Mouse (Mus musculus) ES-Bruce4 (cell line): ENCODE results near the gene Gp1bb. TPM values are rescaled to one million over a fixed set of nuclear protein-coding genes. Genes with fewer than 3 reads are reported as not detected.

Experiments used
- H3K27ac ChIP-seq: 2 replicates; pipeline ENCODE4 v1.5.1; 2012; ENCODE audit warnings: low read length, inconsistent platforms; ENCODE audit not compliant: insufficient read depth
- H3K27me3 ChIP-seq: 2 replicates; pipeline ENCODE4 v1.6.1; 2012; ENCODE audit warnings: mild to moderate bottlenecking, low read length, inconsistent platforms; ENCODE audit not compliant: control insufficient read depth, poor library complexity, insufficient read depth, severe bottlenecking
- H3K36me3 ChIP-seq: 2 replicates; pipeline ENCODE4 v1.6.1; 2012; ENCODE audit warnings: inconsistent platforms, mild to moderate bottlenecking, low read length, moderate library complexity; ENCODE audit not compliant: control insufficient read depth, poor library complexity, insufficient read depth, severe bottlenecking
- H3K4me1 ChIP-seq: one replicate; pipeline ENCODE4 v1.8.1; 2011; ENCODE audit warnings: low read length; ENCODE audit not compliant: control insufficient read depth, insufficient read depth
- H3K4me3 ChIP-seq: 2 replicates; pipeline ENCODE4 v1.5.1; 2011; ENCODE audit warnings: low read depth, mild to moderate bottlenecking, low read length
- H3K9ac ChIP-seq: 2 replicates; pipeline ENCODE4 v1.6.1; 2012; ENCODE audit warnings: low read depth, mild to moderate bottlenecking, inconsistent platforms; ENCODE audit not compliant: poor library complexity, severe bottlenecking
- H3K9me3 ChIP-seq: replicated peaks from 2 replicates; pipeline ENCODE4 v1.6.1; 2012; ENCODE audit warnings: mild to moderate bottlenecking, low read length, inconsistent platforms; ENCODE audit not compliant: control insufficient read depth, poor library complexity, insufficient read depth, severe bottlenecking
- CTCF ChIP-seq: IDR thresholded peaks from one replicate; pipeline ENCODE4 v1.8.1; 2011; ENCODE audit warnings: low read depth, low read length
- EP300 ChIP-seq: IDR thresholded peaks from 2 replicates; pipeline ENCODE4 v1.6.1; 2011; ENCODE audit warnings: low read depth, low read length; ENCODE audit not compliant: insufficient read depth
- POLR2A ChIP-seq: IDR thresholded peaks from one replicate; pipeline ENCODE4 v1.8.1; 2011; ENCODE audit warnings: low read length; ENCODE audit not compliant: insufficient read depth
- polyA plus RNA-seq: library from polyadenylated mRNA; stranded (reverse); fragments of >200 nt; gene quantifications from 2 replicates; pipeline ENCODE4 v1.2.4, GENCODE M21; 2011; ENCODE audit warnings: low read depth; ENCODE audit not compliant: missing spikeins, insufficient read depth, insufficient read length

Gene Gp1bb
- polyA plus RNA-seq, 1 experiment, result not detected

GRCm38 (mm10) chr16:18586076-18586905 is 35.9 kb downstream of the Gp1bb start:
- Histone ChIP-seq H3K9me3 (no peaks in the 10 kb centered on the region), H3K27ac (no peak overlapping the region), H3K4me3 (peak overlapping the region; percentile 47), H3K36me3 (no peaks in the 10 kb centered on the region), H3K27me3 (peaks cover 63% of the 10 kb centered on the region), H3K9ac (peak overlapping the region; percentile 55), H3K4me1 (no peaks in the 10 kb centered on the region)
- no peak for TF ChIP-seq CTCF
- TF ChIP-seq EP300, result no peak
- no peak for TF ChIP-seq POLR2A

DNA sequence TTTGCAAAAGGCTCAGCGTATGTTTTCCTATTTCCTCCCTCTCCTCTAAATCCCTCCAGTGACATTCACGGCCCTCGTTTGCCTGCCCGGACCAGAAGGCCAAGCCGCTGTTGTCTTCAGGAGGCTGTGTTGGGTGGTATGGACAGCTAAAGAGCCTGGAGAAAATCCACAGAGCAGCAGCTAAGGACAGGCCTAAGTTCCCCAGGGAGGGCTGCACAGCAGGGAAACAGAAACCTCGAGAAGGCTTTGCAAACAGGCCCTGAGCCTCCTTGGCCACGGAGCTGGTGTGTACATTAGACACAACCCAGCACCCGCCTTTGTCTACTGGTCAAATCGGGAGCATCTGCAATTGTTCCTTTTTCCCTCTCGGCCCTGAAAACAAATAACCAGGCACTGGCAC is 36.5 kb downstream of the Gp1bb start:
- TF ChIP-seq CTCF, result no peak
- no peak for TF ChIP-seq POLR2A
- TF ChIP-seq EP300, result no peak
- Histone ChIP-seq H3K4me1 (no peaks in the 10 kb centered on the region), H3K9ac (no peak overlapping the region), H3K27me3 (peaks cover 67% of the 10 kb centered on the region), H3K36me3 (no peaks in the 10 kb centered on the region), H3K27ac (no peak overlapping the region), H3K4me3 (no peak overlapping the region), H3K9me3 (no peaks in the 10 kb centered on the region)

DNA sequence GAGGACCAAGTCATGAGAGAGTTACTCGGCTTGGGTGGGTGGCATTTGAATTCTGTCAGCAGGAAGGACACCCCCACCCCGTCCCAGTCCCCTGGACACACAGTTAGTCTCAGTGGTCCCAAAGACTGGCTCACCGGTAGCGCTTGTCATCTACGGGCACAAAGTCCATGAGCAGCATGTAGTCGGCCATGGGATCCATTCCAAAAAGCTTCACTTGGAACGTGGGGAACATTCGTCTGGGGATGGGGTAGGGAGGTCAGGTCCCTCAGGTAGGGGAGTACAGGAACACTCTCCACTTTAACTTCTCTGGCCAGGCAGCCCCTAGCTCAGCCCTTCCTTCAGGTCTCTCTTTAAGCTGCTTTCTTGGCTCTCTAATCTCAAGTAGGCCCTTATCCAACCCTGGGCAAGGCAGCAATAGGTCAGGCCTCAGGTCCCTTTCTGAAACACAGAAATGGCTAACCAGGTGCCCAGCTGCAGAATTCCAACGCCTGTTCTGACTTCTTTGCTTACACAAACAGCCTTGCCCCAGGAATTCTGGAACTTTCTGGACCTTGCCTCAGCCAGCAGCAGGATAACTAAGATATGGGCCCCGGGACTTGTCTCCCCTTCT is 37.2 kb downstream of the Gp1bb start:
- H3K27me3 ChIP-seq, result peaks cover 67% of the 10 kb centered on the region
- H3K36me3 ChIP-seq, result no peaks in the 10 kb centered on the region
- H3K4me1 ChIP-seq, result no peaks in the 10 kb centered on the region
- TF ChIP-seq CTCF (no peak), POLR2A (no peak), EP300 (no peak)
- H3K4me3 ChIP-seq, result no peak overlapping the region
- H3K27ac ChIP-seq, result no peak overlapping the region
- no peak overlapping the region for H3K9ac ChIP-seq
- H3K9me3 ChIP-seq, result no peaks in the 10 kb centered on the region

DNA sequence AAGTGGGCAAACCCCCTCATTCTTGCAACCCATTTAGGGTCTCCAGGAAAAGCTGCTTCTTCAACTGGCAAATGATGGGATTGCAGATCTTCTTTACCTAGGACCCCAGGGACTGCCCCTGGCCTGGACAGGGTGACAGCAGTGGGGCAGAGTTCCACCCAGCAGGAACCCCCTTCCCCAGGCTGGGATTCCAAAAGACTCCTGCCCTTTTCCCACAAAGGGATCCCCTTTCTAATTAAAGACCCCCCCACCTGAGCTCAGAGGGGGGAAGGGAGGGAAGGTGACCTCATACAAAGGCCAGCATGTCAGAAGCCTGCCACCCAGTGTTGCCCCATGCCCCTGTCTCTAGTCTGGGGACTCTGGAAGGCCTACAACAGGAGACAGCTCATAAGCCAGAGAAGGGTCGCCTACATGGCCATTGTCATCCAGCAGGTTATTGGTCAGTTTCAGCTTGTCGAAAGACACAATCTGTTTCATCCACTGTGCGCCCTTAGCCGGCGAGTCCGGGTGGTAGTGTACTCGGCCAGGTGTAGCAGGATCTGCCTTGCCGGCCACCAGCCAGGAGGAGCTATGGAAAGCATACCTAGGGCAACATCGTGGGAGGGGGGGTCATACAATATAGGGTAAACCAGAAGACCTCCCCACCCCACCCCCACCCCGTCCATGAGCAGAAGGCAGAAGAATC is 38.4 kb downstream of the Gp1bb start:
- Histone ChIP-seq H3K36me3 (no peaks in the 10 kb centered on the region), H3K4me3 (no peak overlapping the region), H3K9me3 (no peaks in the 10 kb centered on the region), H3K9ac (no peak overlapping the region), H3K27me3 (peaks cover 67% of the 10 kb centered on the region), H3K27ac (no peak overlapping the region), H3K4me1 (no peaks in the 10 kb centered on the region)
- TF ChIP-seq EP300 (no peak), POLR2A (no peak), CTCF (no peak)

DNA sequence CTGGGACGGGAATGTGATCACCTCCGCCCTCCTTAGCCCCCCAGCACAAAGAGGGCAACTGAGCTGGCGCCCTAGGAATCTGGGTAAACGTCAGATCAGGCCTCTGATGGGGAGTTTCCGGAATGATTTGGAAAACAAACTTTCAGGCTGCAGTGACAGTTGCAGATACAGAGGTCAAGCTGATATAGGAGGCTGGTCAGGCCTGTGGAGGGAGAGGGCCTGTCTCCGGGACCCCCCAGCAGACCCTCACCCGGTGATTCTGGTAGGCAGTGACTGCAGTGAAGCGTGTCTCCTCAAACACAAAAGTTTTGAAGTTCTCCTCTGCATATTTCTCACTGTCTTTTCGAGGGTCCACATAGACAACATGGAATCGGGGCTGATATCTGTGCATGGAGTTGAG is 39.0 kb downstream of the Gp1bb start:
- Histone ChIP-seq H3K27ac (no peak overlapping the region), H3K36me3 (no peaks in the 10 kb centered on the region), H3K27me3 (peaks cover 61% of the 10 kb centered on the region), H3K4me1 (no peaks in the 10 kb centered on the region), H3K4me3 (peak overlapping the region; percentile 52), H3K9ac (no peak overlapping the region), H3K9me3 (no peaks in the 10 kb centered on the region)
- no peak for TF ChIP-seq POLR2A
- no peak for TF ChIP-seq CTCF
- TF ChIP-seq EP300, result no peak

DNA sequence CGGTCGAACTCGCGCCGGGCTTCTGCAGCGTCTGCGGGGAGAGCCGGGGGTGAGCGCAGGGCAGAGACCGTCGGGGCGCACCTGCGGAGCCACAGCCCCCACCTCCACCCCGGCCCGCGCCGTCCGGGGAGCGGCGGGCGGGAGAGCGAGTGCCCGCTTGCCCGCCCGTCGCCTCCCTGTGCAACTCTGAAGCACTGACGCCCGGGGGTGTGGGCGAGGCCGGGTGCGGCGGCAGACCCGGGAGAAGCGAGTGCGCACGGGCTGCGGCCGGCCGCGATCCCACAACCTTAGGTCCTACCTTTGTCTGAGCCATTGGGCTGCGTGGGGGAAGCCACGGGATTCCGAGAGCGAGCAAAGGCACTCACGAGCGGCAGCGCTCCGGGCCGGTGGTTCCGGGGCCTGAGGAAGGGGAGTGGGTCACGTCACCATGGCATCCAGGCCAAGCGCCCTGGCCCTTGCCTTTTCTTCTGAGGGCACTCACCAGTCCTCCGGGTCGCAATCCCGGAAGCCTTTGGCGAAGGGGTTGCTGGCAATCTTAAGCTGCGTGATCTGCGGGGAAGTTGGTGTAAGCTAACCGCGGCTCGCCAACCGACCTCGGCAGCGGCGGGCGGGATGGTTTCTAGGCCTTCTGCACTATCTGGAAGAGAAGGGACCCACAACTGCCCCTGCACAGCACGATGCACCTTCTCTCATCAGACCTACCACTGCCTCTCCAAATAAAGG is 39.6 kb downstream of the Gp1bb start:
- peak overlapping the region; percentile 52 for H3K4me3 ChIP-seq
- peak overlapping the region; percentile 58 for H3K9ac ChIP-seq
- no peaks in the 10 kb centered on the region for H3K4me1 ChIP-seq
- no peak for TF ChIP-seq POLR2A
- no peak for TF ChIP-seq CTCF
- TF ChIP-seq EP300, result no peak
- H3K9me3 ChIP-seq, result no peaks in the 10 kb centered on the region
- peaks cover 55% of the 10 kb centered on the region for H3K27me3 ChIP-seq
- H3K36me3 ChIP-seq, result no peaks in the 10 kb centered on the region
- no peak overlapping the region for H3K27ac ChIP-seq
